18 mouse cellular contexts compared by ENCODE assay signal in the genomic region with DNA sequence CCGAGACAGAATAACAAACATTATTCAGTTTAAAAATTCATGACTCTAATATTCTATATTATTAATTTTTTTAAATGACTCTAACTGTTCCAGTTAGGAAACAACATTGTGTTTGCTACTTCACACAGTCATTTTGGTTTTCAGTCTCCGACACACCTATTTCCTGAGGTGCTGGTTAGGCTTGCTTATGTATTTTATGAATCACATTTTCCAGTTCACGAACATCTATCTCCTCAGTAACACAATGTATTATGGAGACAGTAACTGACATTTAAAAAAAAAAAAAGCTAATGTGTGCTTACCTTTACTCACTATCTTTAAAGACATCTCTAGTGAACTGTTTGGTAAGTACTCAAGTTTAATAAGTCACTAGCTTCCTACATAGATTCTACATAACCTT.
"Had no signal": no experiment of that assay in that cellular context is flagged by ENCODE, and none has a peak within 500 bp of the region (broad histone marks: within the 10 kb centered on the region; RNA-seq: fewer than 3 reads in every experiment).

No protein-coding gene starts in this region.

- H3K4me1 ChIP-seq: limb, embryonic 12.5 days; limb, embryonic 15.5 days; midbrain, embryonic 12.5 days; midbrain, embryonic 15.5 days; stomach, embryonic 15.5 days had no signal

- DNase-seq: kidney, adult 9 months; kidney, postnatal 14 days; kidney, postnatal 4 days; left cerebral cortex, postnatal 4 days; liver, postnatal 0 days; lung, embryonic 14.5 days; right cerebral cortex, postnatal 4 days; thymus, postnatal 25 days had no signal

- H3K27me3 ChIP-seq: limb, embryonic 12.5 days; limb, embryonic 15.5 days; midbrain, embryonic 12.5 days; midbrain, embryonic 15.5 days; stomach, embryonic 15.5 days had no signal

- H3K4me3 ChIP-seq: limb, embryonic 12.5 days; limb, embryonic 15.5 days; midbrain, embryonic 12.5 days; midbrain, embryonic 15.5 days; myocyte; stomach, embryonic 15.5 days had no signal

- H3K27ac ChIP-seq: limb, embryonic 12.5 days; limb, embryonic 15.5 days; liver, embryonic 14.5 days; macrophage; midbrain, embryonic 12.5 days; midbrain, embryonic 15.5 days; stomach, embryonic 15.5 days had no signal

- H3K9me3 ChIP-seq: limb, embryonic 12.5 days; limb, embryonic 15.5 days; midbrain, embryonic 12.5 days; midbrain, embryonic 15.5 days; stomach, embryonic 15.5 days had no signal

- ATAC-seq: liver, postnatal 0 days; lung, postnatal 0 days; midbrain, embryonic 15.5 days had no signal

- H3K9ac ChIP-seq: limb, embryonic 12.5 days; limb, embryonic 15.5 days; liver, embryonic 14.5 days; liver, postnatal 0 days; lung, embryonic 14.5 days; midbrain, embryonic 12.5 days; midbrain, embryonic 15.5 days; stomach, embryonic 15.5 days had no signal

- H3K4me2 ChIP-seq: limb, embryonic 12.5 days; limb, embryonic 15.5 days; liver, embryonic 11.5 days; lung, embryonic 14.5 days; midbrain, embryonic 12.5 days; midbrain, embryonic 15.5 days; stomach, embryonic 15.5 days had no signal
